Comparison of ENCODE assay signal across 24 mouse cellular contexts in genomic region chr13:95058885-95059284, GRCm38 (mm10).
DNase-seq lines count a peak whose midpoint lies in the region; ATAC-seq and TF ChIP-seq lines count a peak whose summit lies in the region.
"Had no signal": no experiment of that assay in that cellular context is flagged by ENCODE, and none has a peak within 500 bp of the region (broad histone marks: within the 10 kb centered on the region; RNA-seq: fewer than 3 reads in every experiment).

No protein-coding gene starts in this region.

- no peak overlapping the region for H3K27ac ChIP-seq in kidney, embryonic 14.5 days (ENCODE audit: low read depth, low read length)
- no peak overlapping the region for H3K27ac ChIP-seq in kidney, postnatal 0 days
- H3K27ac ChIP-seq in forebrain, embryonic 13.5 days = no peak overlapping the region
- no peak overlapping the region for H3K27ac ChIP-seq in forebrain, embryonic 10.5 days
- H3K27ac ChIP-seq: embryonic facial prominence, embryonic 12.5 days; forebrain, embryonic 12.5 days; hindbrain, embryonic 10.5 days; intestine, embryonic 15.5 days; limb, embryonic 12.5 days; midbrain, embryonic 12.5 days; neural tube, embryonic 15.5 days; stomach, embryonic 15.5 days had no signal

- H3K4me2 ChIP-seq in kidney, embryonic 14.5 days (replicated peaks; ENCODE audit: low read depth, low read length) = no peak overlapping the region
- H3K4me2 ChIP-seq in kidney, postnatal 0 days (ENCODE audit: low read length) = no peak overlapping the region
- no peak overlapping the region for H3K4me2 ChIP-seq in forebrain, embryonic 13.5 days
- H3K4me2 ChIP-seq: embryonic facial prominence, embryonic 12.5 days; forebrain, embryonic 12.5 days; heart, embryonic 11.5 days; intestine, embryonic 15.5 days; limb, embryonic 12.5 days; liver, embryonic 11.5 days; midbrain, embryonic 12.5 days; neural tube, embryonic 15.5 days; stomach, embryonic 15.5 days had no signal

- ATAC-seq in kidney, embryonic 14.5 days (ENCODE audit: low FRiP score, low TSS enrichment) = no peak
- ATAC-seq in kidney, postnatal 0 days (replicated peaks; ENCODE audit: low FRiP score, low read depth) = 0 out of 2 replicates have a peak, but pooled peaks have one; percentile 54
- ATAC-seq in forebrain, embryonic 13.5 days = no peak
- ATAC-seq: hindbrain, embryonic 16.5 days; intestine, embryonic 15.5 days; liver, postnatal 0 days had no signal

- no peaks in the 10 kb centered on the region for H3K36me3 ChIP-seq in kidney, embryonic 14.5 days (ENCODE audit: control insufficient read depth, insufficient read depth, low read length)
- no peaks in the 10 kb centered on the region for H3K36me3 ChIP-seq in kidney, postnatal 0 days (ENCODE audit: insufficient read depth, low read length)
- H3K36me3 ChIP-seq in forebrain, embryonic 13.5 days (ENCODE audit: poor library complexity, severe bottlenecking) = no peaks in the 10 kb centered on the region
- no peaks in the 10 kb centered on the region for H3K36me3 ChIP-seq in forebrain, embryonic 10.5 days (replicated peaks)
- H3K36me3 ChIP-seq: embryonic facial prominence, embryonic 12.5 days; forebrain, embryonic 12.5 days; hindbrain, embryonic 10.5 days; intestine, embryonic 15.5 days; limb, embryonic 12.5 days; midbrain, embryonic 12.5 days; neural tube, embryonic 15.5 days; stomach, embryonic 15.5 days had no signal

- H3K9ac ChIP-seq in kidney, embryonic 14.5 days (ENCODE audit: low read depth, low read length) = no peak overlapping the region
- no peak overlapping the region for H3K9ac ChIP-seq in kidney, postnatal 0 days (ENCODE audit: low read depth, low read length)
- H3K9ac ChIP-seq in forebrain, embryonic 13.5 days = no peak overlapping the region
- H3K9ac ChIP-seq: embryonic facial prominence, embryonic 12.5 days; forebrain, embryonic 12.5 days; intestine, embryonic 15.5 days; limb, embryonic 12.5 days; liver, postnatal 0 days; midbrain, embryonic 12.5 days; neural tube, embryonic 15.5 days; stomach, embryonic 15.5 days had no signal

- DNase-seq in kidney, adult 11 months = peak; percentile 40
- peak; percentile 54 to 61 for DNase-seq in adrenal gland, postnatal 36 days
- DNase-seq in kidney, postnatal 0 days (ENCODE audit: low spot score) = no peak
- DNase-seq in lung, postnatal 36 days = no peak
- DNase-seq in forebrain, embryonic 10.5 days (ENCODE audit: extremely low spot score, low spot score) = no peak
- DNase-seq: cerebellum, adult 11 months; cerebellum, postnatal 10 days; liver, postnatal 0 days; lung, postnatal 10 days; right cerebral cortex, adult 18-20 months; thymus, adult 2 months had no signal

- no peak overlapping the region for H3K4me3 ChIP-seq in kidney, embryonic 14.5 days (ENCODE audit: low read length)
- H3K4me3 ChIP-seq in kidney, postnatal 0 days (replicated peaks; ENCODE audit: low read depth, low read length) = no peak overlapping the region
- no peak overlapping the region for H3K4me3 ChIP-seq in forebrain, embryonic 13.5 days
- H3K4me3 ChIP-seq in forebrain, embryonic 10.5 days = no peak overlapping the region
- H3K4me3 ChIP-seq: embryonic facial prominence, embryonic 12.5 days; forebrain, embryonic 12.5 days; hindbrain, embryonic 10.5 days; intestine, embryonic 15.5 days; limb, embryonic 12.5 days; midbrain, embryonic 12.5 days; neural tube, embryonic 15.5 days; stomach, embryonic 15.5 days had no signal

- H3K9me3 ChIP-seq in kidney, embryonic 14.5 days (ENCODE audit: control insufficient read depth, low read length) = no peaks in the 10 kb centered on the region
- H3K9me3 ChIP-seq in kidney, postnatal 0 days (replicated peaks; ENCODE audit: low read length) = no peaks in the 10 kb centered on the region
- no peaks in the 10 kb centered on the region for H3K9me3 ChIP-seq in forebrain, embryonic 13.5 days (replicated peaks)
- no peaks in the 10 kb centered on the region for H3K9me3 ChIP-seq in forebrain, embryonic 10.5 days
- H3K9me3 ChIP-seq: embryonic facial prominence, embryonic 12.5 days; forebrain, embryonic 12.5 days; hindbrain, embryonic 10.5 days; intestine, embryonic 15.5 days; limb, embryonic 12.5 days; midbrain, embryonic 12.5 days; neural tube, embryonic 15.5 days; stomach, embryonic 15.5 days had no signal

- 72% methylated on average over 4 of the region's 4 CpGs for WGBS in kidney, embryonic 14.5 days
- 64% methylated on average over 4 of the region's 4 CpGs for WGBS in kidney, postnatal 0 days
- 76% methylated on average over 4 of the region's 4 CpGs for WGBS in forebrain, embryonic 13.5 days
- 90% methylated on average over 4 of the region's 4 CpGs for WGBS in forebrain, embryonic 10.5 days

- H3K27me3 ChIP-seq in kidney, embryonic 14.5 days (ENCODE audit: control insufficient read depth, insufficient read depth, low read length) = no peaks in the 10 kb centered on the region
- H3K27me3 ChIP-seq in kidney, postnatal 0 days (ENCODE audit: insufficient read depth, low read length) = no peaks in the 10 kb centered on the region
- no peaks in the 10 kb centered on the region for H3K27me3 ChIP-seq in forebrain, embryonic 13.5 days
- no peaks in the 10 kb centered on the region for H3K27me3 ChIP-seq in forebrain, embryonic 10.5 days (ENCODE audit: poor library complexity, severe bottlenecking)
- H3K27me3 ChIP-seq: embryonic facial prominence, embryonic 12.5 days; forebrain, embryonic 12.5 days; intestine, embryonic 15.5 days; limb, embryonic 12.5 days; midbrain, embryonic 12.5 days; neural tube, embryonic 15.5 days; stomach, embryonic 15.5 days had no signal

- TF ChIP-seq CTCF in kidney, postnatal 0 days (IDR thresholded peaks at IDR 0.05; ENCODE audit: low read depth) = no peak

- H3K4me1 ChIP-seq in kidney, embryonic 14.5 days (ENCODE audit: control insufficient read depth, insufficient read depth, low read length) = no peaks in the 10 kb centered on the region
- no peaks in the 10 kb centered on the region for H3K4me1 ChIP-seq in kidney, postnatal 0 days (replicated peaks; ENCODE audit: insufficient read depth, low read length)
- no peaks in the 10 kb centered on the region for H3K4me1 ChIP-seq in forebrain, embryonic 13.5 days
- no peaks in the 10 kb centered on the region for H3K4me1 ChIP-seq in forebrain, embryonic 10.5 days
- H3K4me1 ChIP-seq: forebrain, embryonic 12.5 days; intestine, embryonic 15.5 days; midbrain, embryonic 12.5 days; neural tube, embryonic 15.5 days; stomach, embryonic 15.5 days had no signal

Comparison
In these comparisons a context has a peak if more than half of its experiments do, and no peak if none do; other contexts are left out.
1. DNase-seq: peak in kidney, adult 11 months (single experiment) and adrenal gland, postnatal 36 days (2 of 2); none in kidney, postnatal 0 days (single experiment), lung, postnatal 36 days (single experiment) and forebrain, embryonic 10.5 days (single experiment).